Mouse (Mus musculus): ENCODE measurements around the gene Myh6. TPM values are rescaled to one million over a fixed set of nuclear protein-coding genes. Genes with fewer than 3 reads are reported as not detected.
"Not testable (repeated sequence)": the region's sequence is repeated elsewhere in the genome, so short reads cannot be mapped to it uniquely, and the experiment has no call there.

Myh6 gene
- polyA plus RNA-seq, 1 experiment: 1.4 TPM

GRCm38 (mm10) chr14:55000814-55001213 lies 34.1 kb upstream of the Myh6 start:
- Histone ChIP-seq H3K27me3 (ENCODE audit: control insufficient read depth, insufficient read depth, low read length) (no peaks in the 10 kb centered on the region), H3K27ac (ENCODE audit: control insufficient read depth, insufficient read depth, low read depth, low read length) (no peak overlapping the region), H3K4me1 (ENCODE audit: control insufficient read depth, insufficient read depth, low read length) (peaks cover 6% of the 10 kb centered on the region), H3K4me3 (ENCODE audit: control insufficient read depth, low read depth, low read length) (no peak overlapping the region), H3K36me3 (ENCODE audit: control insufficient read depth, insufficient read depth, low read length) (no peaks in the 10 kb centered on the region)
- TF ChIP-seq CTCF (IDR thresholded peaks at IDR 0.05; ENCODE audit: control insufficient read depth, insufficient read depth, insufficient replicate concordance, low read depth, low read length) (no peak), POLR2A (IDR thresholded peaks at IDR 0.05; ENCODE audit: control insufficient read depth, low read depth, low read length) (no peak)

- H3K4me1 ChIP-seq (ENCODE audit: control insufficient read depth, insufficient read depth, low read length); H3K27me3 ChIP-seq (ENCODE audit: control insufficient read depth, insufficient read depth, low read length); H3K36me3 ChIP-seq (ENCODE audit: control insufficient read depth, insufficient read depth, low read length); H3K4me3 ChIP-seq (ENCODE audit: control insufficient read depth, low read depth, low read length); H3K27ac ChIP-seq (ENCODE audit: control insufficient read depth, insufficient read depth, low read depth, low read length): not testable (repeated sequence)
These were observed 33.1 kb upstream of the Myh6 start for GRCm38 (mm10) chr14:54999868-55000267.

- TF ChIP-seq CTCF (IDR thresholded peaks at IDR 0.05; ENCODE audit: control insufficient read depth, insufficient read depth, insufficient replicate concordance, low read depth, low read length) (no peak), POLR2A (IDR thresholded peaks at IDR 0.05; ENCODE audit: control insufficient read depth, low read depth, low read length) (no peak)
- Histone ChIP-seq H3K36me3 (ENCODE audit: control insufficient read depth, insufficient read depth, low read length) (no peaks in the 10 kb centered on the region), H3K4me3 (ENCODE audit: control insufficient read depth, low read depth, low read length) (no peak overlapping the region), H3K27me3 (ENCODE audit: control insufficient read depth, insufficient read depth, low read length) (no peaks in the 10 kb centered on the region), H3K4me1 (ENCODE audit: control insufficient read depth, insufficient read depth, low read length) (peaks cover 6% of the 10 kb centered on the region), H3K27ac (ENCODE audit: control insufficient read depth, insufficient read depth, low read depth, low read length) (no peak overlapping the region)
These were observed 32.0 kb upstream of the Myh6 start for GRCm38 (mm10) chr14:54998680-54999079.

GRCm38 (mm10) chr14:54997297-54997696 lies 30.6 kb upstream of the Myh6 start:
- H3K4me1 ChIP-seq (ENCODE audit: control insufficient read depth, insufficient read depth, low read length): peaks cover 2% of the 10 kb centered on the region; the same call in 1 of the 2 replicates
- TF ChIP-seq CTCF (IDR thresholded peaks at IDR 0.05; ENCODE audit: control insufficient read depth, insufficient read depth, insufficient replicate concordance, low read depth, low read length) (no peak), POLR2A (IDR thresholded peaks at IDR 0.05; ENCODE audit: control insufficient read depth, low read depth, low read length) (no peak)
- no peaks in the 10 kb centered on the region for H3K36me3 ChIP-seq (ENCODE audit: control insufficient read depth, insufficient read depth, low read length)
- no peak overlapping the region for H3K4me3 ChIP-seq (ENCODE audit: control insufficient read depth, low read depth, low read length)
- H3K27ac ChIP-seq (ENCODE audit: control insufficient read depth, insufficient read depth, low read depth, low read length): no peak overlapping the region
- no peaks in the 10 kb centered on the region for H3K27me3 ChIP-seq (ENCODE audit: control insufficient read depth, insufficient read depth, low read length)

GRCm38 (mm10) chr14:54996793-54997192 lies 30.1 kb upstream of the Myh6 start:
- no peaks in the 10 kb centered on the region for H3K4me1 ChIP-seq (ENCODE audit: control insufficient read depth, insufficient read depth, low read length)
- TF ChIP-seq POLR2A (IDR thresholded peaks at IDR 0.05; ENCODE audit: control insufficient read depth, low read depth, low read length) (no peak), CTCF (IDR thresholded peaks at IDR 0.05; ENCODE audit: control insufficient read depth, insufficient read depth, insufficient replicate concordance, low read depth, low read length) (no peak)

GRCm38 (mm10) chr14:54995457-54996138 lies 28.9 kb upstream of the Myh6 start:
- no peak for TF ChIP-seq POLR2A (IDR thresholded peaks at IDR 0.05; ENCODE audit: control insufficient read depth, low read depth, low read length)
- no peak for TF ChIP-seq CTCF (IDR thresholded peaks at IDR 0.05; ENCODE audit: control insufficient read depth, insufficient read depth, insufficient replicate concordance, low read depth, low read length)
- Histone ChIP-seq H3K27me3 (ENCODE audit: control insufficient read depth, insufficient read depth, low read length) (no peaks in the 10 kb centered on the region), H3K4me1 (ENCODE audit: control insufficient read depth, insufficient read depth, low read length) (no peaks in the 10 kb centered on the region), H3K36me3 (ENCODE audit: control insufficient read depth, insufficient read depth, low read length) (no peaks in the 10 kb centered on the region), H3K27ac (ENCODE audit: control insufficient read depth, insufficient read depth, low read depth, low read length) (no peak overlapping the region), H3K4me3 (ENCODE audit: control insufficient read depth, low read depth, low read length) (no peak overlapping the region)

More at GRCm38 (mm10) chr14:54996793-54997192, 30.1 kb upstream of the Myh6 start:
- no peak overlapping the region for H3K27ac ChIP-seq (ENCODE audit: control insufficient read depth, insufficient read depth, low read depth, low read length)
- H3K4me3 ChIP-seq (ENCODE audit: control insufficient read depth, low read depth, low read length): no peak overlapping the region
- H3K36me3 ChIP-seq (ENCODE audit: control insufficient read depth, insufficient read depth, low read length): no peaks in the 10 kb centered on the region
- H3K27me3 ChIP-seq (ENCODE audit: control insufficient read depth, insufficient read depth, low read length): no peaks in the 10 kb centered on the region

- Histone ChIP-seq H3K27ac (ENCODE audit: control insufficient read depth, insufficient read depth, low read depth, low read length) (no peak overlapping the region), H3K4me3 (ENCODE audit: control insufficient read depth, low read depth, low read length) (no peak overlapping the region), H3K36me3 (ENCODE audit: control insufficient read depth, insufficient read depth, low read length) (no peaks in the 10 kb centered on the region), H3K27me3 (ENCODE audit: control insufficient read depth, insufficient read depth, low read length) (no peaks in the 10 kb centered on the region), H3K4me1 (ENCODE audit: control insufficient read depth, insufficient read depth, low read length) (no peaks in the 10 kb centered on the region)
- no peak for TF ChIP-seq CTCF (IDR thresholded peaks at IDR 0.05; ENCODE audit: control insufficient read depth, insufficient read depth, insufficient replicate concordance, low read depth, low read length)
- no peak for TF ChIP-seq POLR2A (IDR thresholded peaks at IDR 0.05; ENCODE audit: control insufficient read depth, low read depth, low read length)
These were observed 28.1 kb upstream of the Myh6 start for GRCm38 (mm10) chr14:54994869-54995186.
